Mouse (Mus musculus) E14TG2a.4 (cell line): ENCODE results near the gene Pkm.

ENCODE experiments used
- CTCF ChIP-seq: conservative IDR thresholded peaks from 2 replicates; pipeline ENCODE4 v1.5.1; 2014; ENCODE audit warnings: low read length
- POU5F1 ChIP-seq: IDR thresholded peaks from 2 replicates; pipeline ENCODE4 v1.6.1; 2014; ENCODE audit warnings: low read length, borderline replicate concordance

- no peak for TF ChIP-seq CTCF
- TF ChIP-seq POU5F1 = no peak
These were observed 46.9 kb downstream of the Pkm start for GRCm38 (mm10) chr9:59703099-59703498.
